Mouse (Mus musculus) midbrain, embryonic 14.5 days (tissue): ENCODE measurements at regions not wholly inside any gene's neighbourhood (a gene's known extent, or its start where the extent isn't known, plus 50 kb on each side); places are given as distances from the start of the nearest gene placed in this dataset.

Source experiments
- ATAC-seq: fragments of 200-750 bp; cut with Nextera tagmentation; 2 replicates; pipeline ENCODE4 v1.8.0; 2017; ENCODE audit warnings: moderate number of reproducible peaks, moderate library complexity; ENCODE audit not compliant: low FRiP score, low TSS enrichment
- DNase-seq: peaks from one replicate; pipeline ENCODE4 v3.0.0-alpha.2; 2015
- H3K27ac ChIP-seq: fragments of 300-500 bp; sonication (generic); replicated peaks from 2 replicates; pipeline ENCODE4 v1.5.1; 2014; ENCODE audit warnings: mild to moderate bottlenecking, low read depth, low read length, moderate library complexity
- H3K27me3 ChIP-seq: fragments of 300-500 bp; sonication (generic); 2 replicates; pipeline ENCODE4 v1.6.1; 2014; ENCODE audit warnings: low read length, control low read depth, mixed read lengths; ENCODE audit not compliant: control insufficient read depth, insufficient read depth
- H3K36me3 ChIP-seq: fragments of 300-500 bp; sonication (generic); 2 replicates; pipeline ENCODE4 v1.6.1; 2014; ENCODE audit warnings: low read length, control low read depth; ENCODE audit not compliant: control insufficient read depth, insufficient read depth
- H3K4me1 ChIP-seq: fragments of 300-500 bp; sonication (generic); 2 replicates; pipeline ENCODE4 v1.6.1; 2014; ENCODE audit warnings: mild to moderate bottlenecking, antibody characterized with exemption, low read length, control low read depth; ENCODE audit not compliant: control insufficient read depth, insufficient read depth
- H3K4me2 ChIP-seq: fragments of 300-500 bp; sonication (generic); 2 replicates; pipeline ENCODE4 v1.6.1; 2014; ENCODE audit warnings: mild to moderate bottlenecking, low read length, moderate library complexity
- H3K4me3 ChIP-seq: fragments of 300-500 bp; sonication (generic); replicated peaks from 2 replicates; pipeline ENCODE4 v1.5.1; 2014; ENCODE audit warnings: low read depth, low read length
- H3K9ac ChIP-seq: fragments of 300-500 bp; sonication (generic); replicated peaks from 2 replicates; pipeline ENCODE4 v1.6.1; 2014; ENCODE audit warnings: mild to moderate bottlenecking, low read length, moderate library complexity
- H3K9me3 ChIP-seq: fragments of 300-500 bp; sonication (generic); 2 replicates; pipeline ENCODE4 v1.6.1; 2016; ENCODE audit warnings: low read length, control low read depth, mixed read lengths; ENCODE audit not compliant: control insufficient read depth
- WGBS: fragments of 180-500 bp; shearing (Covaris S2); extraction: QIAGEN DNeasy Blood & Tissue Kit; methylation state at CpG from one replicate; pipeline ENCODE4 v1.1.7; 2014; 5-methylcytosine and 5-hydroxymethylcytosine counted together

DNA sequence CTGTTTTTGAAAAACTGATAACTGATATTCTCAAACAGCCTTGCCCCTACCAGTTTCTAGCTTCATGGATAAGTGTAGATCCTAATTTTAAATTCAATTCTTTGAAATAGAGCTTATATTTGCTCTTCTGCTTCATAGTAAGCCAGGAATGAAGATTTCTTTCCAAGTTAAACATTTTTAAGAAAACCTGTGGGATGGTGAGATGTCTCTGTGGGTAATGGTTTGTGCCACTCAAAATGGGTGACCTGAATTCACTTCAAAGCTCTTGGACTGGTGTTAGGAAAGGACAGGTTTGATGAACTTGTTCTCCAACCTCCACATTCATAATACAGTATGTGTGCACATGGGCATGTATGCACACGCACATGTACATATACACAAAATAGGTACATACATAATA, 1126.2 kb upstream of the Jmjd1c start:
- no peak overlapping the region for H3K27ac ChIP-seq
- no peak for DNase-seq

More for the DNA sequence above, 1126.2 kb upstream of the Jmjd1c start:
- no peaks in the 10 kb centered on the region for H3K4me1 ChIP-seq
- no peak for ATAC-seq
- H3K4me2 ChIP-seq = no peak overlapping the region
- H3K9me3 ChIP-seq = no peaks in the 10 kb centered on the region
- no peak overlapping the region for H3K9ac ChIP-seq
- no peak overlapping the region for H3K4me3 ChIP-seq
- H3K36me3 ChIP-seq = no peaks in the 10 kb centered on the region
- H3K27me3 ChIP-seq = no peaks in the 10 kb centered on the region
- WGBS = 96% methylated on average over 1 of the region's 1 CpGs
